Mouse (Mus musculus) CH12.LX (cell line): ENCODE data around the gene Entpd5.
"Not testable (repeated sequence)": the region's sequence is repeated elsewhere in the genome, so short reads cannot be mapped to it uniquely, and the experiment has no call there.

Source experiments
- CTCF ChIP-seq, 2 experiments: IDR thresholded peaks in 1 of 2; conservative IDR thresholded peaks in 1 of 2; 2 replicates each; pipeline ENCODE4 v1.5.1; 2011 to 2012; ENCODE audit warnings: low read depth in 2 of 2, low read length in 2 of 2, improper control_type of control experiment in 1 of 2, inconsistent platforms in 1 of 2, mild to moderate bottlenecking in 1 of 2, moderate library complexity in 1 of 2
- EP300 ChIP-seq: IDR thresholded peaks from 2 replicates; pipeline ENCODE4 v1.6.1; 2011; ENCODE audit warnings: low read length, improper control_type of control experiment
- ETS1 ChIP-seq: conservative IDR thresholded peaks from 2 replicates; pipeline ENCODE4 v1.6.1; 2012; ENCODE audit warnings: low read depth, mild to moderate bottlenecking, inconsistent platforms, low read length, improper control_type of control experiment, moderate library complexity
- MXI1 ChIP-seq: IDR thresholded peaks from 2 replicates; pipeline ENCODE4 v1.6.1; 2011; ENCODE audit warnings: mild to moderate bottlenecking, low read depth, low read length, improper control_type of control experiment
- RAD21 ChIP-seq: IDR thresholded peaks from 2 replicates; pipeline ENCODE4 v1.6.1; 2011; ENCODE audit warnings: low read depth, mild to moderate bottlenecking, low read length, improper control_type of control experiment, moderate library complexity
- ZC3H11A ChIP-seq: IDR thresholded peaks from 2 replicates; pipeline ENCODE4 v1.6.1; 2012; ENCODE audit warnings: low read depth, mild to moderate bottlenecking, inconsistent platforms, low read length, improper control_type of control experiment

DNA sequence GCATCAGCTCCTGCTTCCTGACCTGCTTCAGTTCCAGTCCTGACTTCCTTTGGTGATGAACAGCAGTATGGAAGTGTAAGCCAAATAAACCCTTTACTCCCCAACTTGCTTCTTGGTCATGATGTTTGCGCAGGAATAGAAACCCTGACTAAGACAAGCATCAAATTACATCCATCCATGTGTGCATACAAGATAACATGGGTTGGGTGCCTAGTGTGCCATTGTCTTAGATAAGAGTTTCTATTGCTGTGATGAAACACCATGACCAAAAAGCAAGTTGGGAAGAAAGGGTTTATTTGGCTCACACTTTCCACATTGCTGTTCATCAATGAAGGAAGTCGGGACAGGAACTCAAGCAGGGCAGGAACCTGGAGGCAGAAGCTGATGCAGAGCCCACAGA, 50.1 kb downstream of the Entpd5 start:
- not testable (repeated sequence) for TF ChIP-seq CTCF (conservative IDR thresholded peaks at IDR 0.05 in 1 of 2, IDR thresholded peaks at IDR 0.05 in 1 of 2; ENCODE audit: low read depth in 2 of 2, low read length in 2 of 2); ETS1; EP300; MXI1; RAD21; ZC3H11A
